Mouse (Mus musculus) leukemia stem cell, adult 10-12 weeks (primary cell): ENCODE measurements around the gene Tln1. TPM values are rescaled to one million over a fixed set of nuclear protein-coding genes. Genes with fewer than 3 reads are reported as not detected.

ENCODE experiments used
- polyA plus RNA-seq: library from polyadenylated mRNA; stranded (reverse); fragments of >175 nt; gene quantifications from 2 replicates; pipeline ENCODE4 v1.2.3, GENCODE M21; 2012; ENCODE audit warnings: low replicate concordance

Gene Tln1
- 171 and 216 TPM in 2 replicates for polyA plus RNA-seq

DNA sequence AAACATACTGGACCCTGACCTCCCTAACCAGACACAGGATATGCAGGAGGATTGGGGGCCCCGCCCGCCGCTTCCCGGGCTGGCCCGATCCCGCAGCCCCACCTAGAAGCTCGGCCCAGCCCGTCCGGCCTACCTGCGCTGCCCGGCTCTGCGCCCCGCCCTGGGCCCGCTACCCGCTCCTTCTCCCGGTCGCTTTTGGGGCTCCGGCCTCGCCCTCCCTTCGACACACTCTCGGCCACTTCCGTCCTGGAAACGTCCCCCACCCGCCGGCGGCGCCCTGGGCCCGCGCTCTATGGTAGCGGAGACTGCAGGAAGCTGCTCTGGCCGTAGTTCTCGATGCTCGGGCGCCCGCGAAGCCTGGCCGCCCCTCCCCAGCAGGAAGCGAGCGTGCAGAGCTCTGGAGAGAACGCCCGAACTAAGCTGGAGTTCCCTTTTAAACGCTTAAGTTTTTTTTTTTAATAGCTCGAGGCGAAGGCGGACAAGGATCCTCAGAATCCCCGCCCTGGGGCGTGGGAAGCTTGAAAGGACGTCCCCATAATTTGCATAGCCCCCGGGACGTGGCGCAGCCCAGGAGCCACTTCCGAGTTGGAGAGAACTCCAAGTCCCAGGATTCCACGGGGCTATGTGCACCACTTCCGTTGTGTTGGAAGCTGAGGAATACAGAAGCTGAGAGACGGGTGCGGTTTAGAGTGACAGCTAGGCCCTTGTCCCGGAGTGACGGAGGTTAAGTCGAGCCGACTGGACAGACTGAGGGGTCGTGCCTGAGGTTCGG is at the start of gene Tln1, which contains the start of gene Creb3:
TSS of gene Tln1 (minus strand) at position 695 of the 772 bp plus-strand sequence.
TSS of gene Creb3 (plus strand) at position 336 of the 772 bp plus-strand sequence.

DNA sequence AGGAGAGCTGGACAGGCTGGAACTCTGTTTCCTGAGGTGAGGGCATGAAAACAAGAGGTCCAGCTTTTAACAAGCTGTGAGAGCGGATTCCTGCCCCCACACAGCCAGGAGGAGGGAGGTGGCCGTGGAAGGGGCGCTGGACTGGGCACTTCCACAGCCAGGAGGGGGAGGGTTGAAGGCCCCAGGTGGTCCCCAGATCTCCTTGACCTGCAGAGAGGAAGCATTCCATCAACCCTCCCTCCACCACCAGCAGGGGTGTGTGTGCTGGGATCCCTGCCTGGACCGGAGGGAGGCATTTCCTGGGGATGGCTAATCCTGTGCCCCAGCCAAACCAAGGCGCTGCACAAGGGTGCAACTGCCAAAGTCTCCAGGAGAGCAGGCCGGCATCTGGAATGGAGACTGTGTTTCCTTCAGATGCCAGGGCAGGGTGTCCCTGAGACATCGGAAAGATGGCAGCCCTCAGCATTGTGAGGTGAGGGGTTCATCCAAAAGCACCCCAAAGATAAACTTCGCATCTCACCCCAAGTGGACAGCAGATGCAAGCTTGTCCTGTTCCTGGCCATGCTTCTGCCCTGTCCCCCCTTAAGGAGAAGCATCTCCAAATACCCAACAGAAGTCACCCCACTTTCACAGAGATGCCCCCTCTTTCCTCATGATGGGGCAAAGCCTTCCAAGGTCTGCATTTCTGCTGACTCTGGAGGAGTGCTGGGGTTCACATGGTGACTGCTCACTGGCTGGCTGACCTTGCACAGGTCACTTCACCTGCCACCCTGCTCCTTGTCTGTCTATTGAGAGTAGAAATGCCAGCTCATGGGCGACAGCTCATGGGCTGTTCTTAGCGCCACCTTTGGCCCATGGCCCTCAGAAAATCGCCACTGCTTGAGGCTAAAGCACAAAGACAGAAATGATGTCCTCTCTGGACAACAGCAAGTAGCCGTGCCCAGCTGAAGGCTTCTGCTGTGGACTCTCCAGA is 22.2 kb upstream of the Tln1 start, which contains the start of gene Msmp:
TSS of gene Msmp (minus strand) at position 51 of the 973 bp plus-strand sequence.

DNA sequence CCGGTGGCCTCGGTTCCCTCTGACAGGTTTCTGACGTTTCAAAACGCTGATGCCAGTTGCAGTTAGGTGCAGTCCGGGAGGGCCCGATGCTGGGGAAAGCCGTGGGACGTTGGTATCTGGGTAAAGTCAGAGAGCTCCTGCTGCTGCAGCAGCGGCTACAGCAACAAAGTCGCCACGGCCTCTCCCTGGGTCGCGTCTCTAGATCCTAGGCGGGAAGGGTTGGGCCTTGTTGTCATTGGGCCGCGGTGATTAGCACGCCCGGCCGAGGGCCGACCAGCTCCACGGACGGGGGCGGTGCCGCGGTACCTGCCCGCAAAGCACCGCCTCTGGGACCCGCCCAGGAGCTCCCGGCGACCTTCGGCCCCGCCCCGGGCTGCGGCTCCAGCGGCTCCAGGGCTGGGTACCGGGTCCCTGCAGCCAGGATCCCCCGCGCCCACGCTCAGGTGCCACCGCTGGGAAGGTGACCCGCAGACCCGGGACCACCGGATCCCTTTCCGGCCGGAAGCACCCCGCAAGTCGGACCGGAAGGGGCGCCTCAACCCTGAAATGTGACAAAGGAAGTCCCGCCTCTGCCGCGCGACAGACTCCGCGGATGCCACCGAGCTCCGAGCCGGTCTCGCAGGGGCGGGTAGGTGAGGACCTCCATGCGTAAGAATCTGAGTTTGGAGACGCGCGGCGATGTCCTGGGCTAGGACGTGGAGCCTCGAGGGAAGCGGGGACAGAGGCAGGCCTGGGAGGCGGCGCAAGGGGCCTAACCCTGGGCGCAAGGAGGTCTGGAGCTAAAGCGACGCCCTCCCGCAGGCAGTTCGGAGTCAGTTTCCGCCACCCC is 16.1 kb upstream of the Tln1 start, which contains the start of the genes Rgp1 and Gba2:
TSS of gene Rgp1 (plus strand) at position 340 of the 829 bp plus-strand sequence.
TSS of gene Gba2 (minus strand) at position 498 of the 829 bp plus-strand sequence.

DNA sequence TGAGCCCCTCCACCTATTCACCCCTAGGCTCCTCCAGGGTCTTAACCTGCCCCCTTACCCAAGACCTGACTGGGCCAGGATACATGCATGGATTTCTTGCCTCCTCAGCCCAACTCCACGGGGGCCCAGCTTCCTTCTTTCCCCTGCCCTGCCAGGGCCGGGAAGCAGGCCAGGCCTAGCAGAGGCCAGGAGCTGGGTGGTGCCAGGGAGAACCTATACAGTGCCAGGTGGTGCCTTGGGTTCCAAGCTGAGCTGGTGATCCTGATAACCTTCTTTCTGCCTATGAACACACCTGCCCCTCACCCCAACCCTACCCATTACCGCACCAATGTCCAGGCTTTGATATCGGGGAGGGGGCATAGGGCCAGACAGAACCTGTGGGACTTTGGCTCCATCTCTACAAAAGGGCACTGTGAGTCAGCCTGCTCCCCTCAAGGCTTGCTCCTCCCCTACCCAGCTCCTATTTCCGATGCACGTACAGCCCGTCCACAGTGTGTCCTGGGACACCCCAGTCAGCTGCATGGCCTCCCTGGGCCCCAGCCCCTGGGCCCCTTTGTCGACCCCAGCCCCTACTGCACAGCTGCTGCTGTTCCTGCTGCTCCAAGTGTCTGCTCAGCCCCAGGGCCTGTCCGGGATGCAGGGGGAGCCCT is 55.8 kb downstream of the Tln1 start, which contains the start of gene Car9:
TSS of gene Car9 (plus strand) at position 431 of the 650 bp plus-strand sequence.

DNA sequence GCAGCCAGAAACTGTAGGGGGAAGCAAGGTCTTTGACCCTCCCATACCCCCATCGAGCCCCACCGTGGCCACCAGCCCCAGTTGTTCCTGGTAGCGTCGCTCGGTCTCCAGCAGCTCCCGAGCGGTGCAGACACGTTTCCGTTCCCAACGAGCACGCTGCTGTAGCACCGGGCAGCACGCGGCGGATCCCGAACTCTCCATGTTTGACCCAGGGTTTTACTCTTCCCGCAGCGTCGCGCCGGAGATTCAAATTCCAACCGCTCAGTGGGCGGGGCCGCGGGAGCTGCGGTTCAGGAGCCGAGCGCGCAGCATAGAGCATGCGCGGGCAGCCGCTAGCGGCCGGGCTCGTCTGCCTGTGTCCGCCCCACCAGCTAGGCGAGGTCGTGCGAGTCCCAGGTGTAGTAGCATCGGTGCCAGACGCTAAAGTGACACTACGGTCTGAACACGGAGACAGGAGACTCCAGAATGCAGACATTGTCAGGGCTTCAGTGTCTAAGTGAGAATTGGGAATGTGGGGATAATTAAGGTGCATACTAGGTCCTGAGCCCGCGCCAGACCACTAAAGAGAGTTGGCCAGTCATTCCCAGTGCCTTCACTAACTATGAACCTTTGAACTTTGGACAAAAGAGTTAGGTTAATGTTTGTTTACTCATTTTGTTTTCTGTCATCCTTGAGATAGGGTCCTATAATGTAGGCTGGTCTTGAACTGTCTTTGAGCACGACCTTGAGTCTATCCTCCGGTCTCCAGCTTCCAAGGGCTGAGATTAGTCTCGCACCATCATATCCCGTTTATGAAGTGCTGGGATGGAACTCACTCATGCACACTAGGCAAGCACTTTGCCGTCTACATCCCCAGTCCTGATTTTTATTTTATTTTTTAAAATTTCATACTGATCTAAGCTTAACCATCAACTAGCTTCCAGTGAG is 62.8 kb downstream of the Tln1 start, which contains the start of gene Arhgef39:
TSS of gene Arhgef39 (minus strand) at position 289 of the 927 bp plus-strand sequence.

DNA sequence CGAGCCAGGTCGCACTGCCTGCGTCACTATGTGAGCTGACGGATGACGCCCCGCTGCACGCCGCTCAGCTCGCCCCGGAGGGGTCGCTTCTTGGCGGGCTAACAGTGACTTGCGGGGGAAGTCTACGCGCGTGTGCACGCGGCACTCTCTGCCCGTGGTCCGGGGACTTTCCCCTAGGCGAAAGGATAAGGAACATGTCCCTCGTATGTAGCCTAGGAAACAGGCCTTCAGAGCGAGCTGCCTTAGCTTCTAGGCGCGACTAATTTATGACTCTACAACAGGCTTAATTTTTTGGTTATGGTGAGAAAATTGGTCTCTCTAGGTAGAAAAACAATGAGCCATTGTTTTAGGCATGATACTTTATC is 69.7 kb downstream of the Tln1 start, which contains the start of gene Ccdc107:
TSS of gene Ccdc107 (plus strand) at position 80 of the 365 bp plus-strand sequence.

DNA sequence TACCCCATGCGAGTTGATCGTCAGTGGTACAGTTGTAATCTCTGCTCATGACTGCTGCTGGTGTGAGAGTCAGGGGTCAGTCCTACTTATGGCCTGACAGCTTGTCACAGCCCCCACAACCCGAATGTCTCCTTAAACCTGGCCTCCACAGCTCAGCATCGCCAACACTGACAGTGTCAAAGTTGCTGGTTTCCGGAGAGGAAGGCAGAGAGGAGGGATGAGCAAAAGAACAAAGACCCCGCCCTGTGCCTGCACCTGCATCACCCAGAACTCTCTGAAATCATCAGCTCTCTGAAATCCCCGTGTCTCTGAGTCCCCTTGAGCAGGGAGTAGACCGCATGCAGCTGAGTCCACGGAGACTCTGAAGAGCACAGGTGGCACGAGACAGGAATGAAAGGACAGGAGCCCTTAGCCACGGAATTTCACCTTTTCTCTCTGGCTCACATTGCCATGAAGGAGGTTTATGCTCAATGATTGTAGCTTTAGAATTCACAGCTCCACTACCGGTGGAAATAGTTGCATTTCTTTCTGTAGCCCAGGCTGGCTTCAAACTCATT is 78.9 kb downstream of the Tln1 start, which contains the start of gene Sit1:
TSS of gene Sit1 (minus strand) at position 200 of the 557 bp plus-strand sequence.

Other genes with a start within 250 kb of the Tln1 start
- gene Rusc2, start 180.7 kb downstream of the Tln1 start, polyA plus RNA-seq: 4.6 and 5.8 TPM in 2 replicates
- not detected in 2 replicates for gene Fam166b, start 133.6 kb downstream of the Tln1 start, polyA plus RNA-seq
- gene Tesk1, start 120.8 kb downstream of the Tln1 start, polyA plus RNA-seq: 61.5 and 66.9 TPM in 2 replicates
- 13.1 and 30.5 TPM in 2 replicates for gene Cd72, start 108.1 kb downstream of the Tln1 start, polyA plus RNA-seq
- gene Sit1, start 79.0 kb downstream of the Tln1 start, polyA plus RNA-seq: 2.5 and 7.0 TPM in 2 replicates
- gene Ccdc107, start 69.8 kb downstream of the Tln1 start, polyA plus RNA-seq: 57.3 and 118 TPM in 2 replicates
- gene Arhgef39, start 63.0 kb downstream of the Tln1 start, polyA plus RNA-seq: 10.8 and 15.0 TPM in 2 replicates
- 0.71 TPM in 1 of 2 replicates, not detected in the other for gene Car9, start 55.7 kb downstream of the Tln1 start, polyA plus RNA-seq
- 1.2 and 2.0 TPM in 2 replicates for gene Tpm2, start 38.9 kb downstream of the Tln1 start, polyA plus RNA-seq
- gene Creb3, start 359 bp downstream of the Tln1 start, polyA plus RNA-seq: 2.3 and 2.7 TPM in 2 replicates
- 10.0 and 92.3 TPM in 2 replicates for gene Rgp1, start 16.0 kb upstream of the Tln1 start, polyA plus RNA-seq
- gene Gba2, start 16.2 kb upstream of the Tln1 start, polyA plus RNA-seq: 5.8 and 15.7 TPM in 2 replicates
- gene Msmp, start 21.8 kb upstream of the Tln1 start, polyA plus RNA-seq: not detected in 2 replicates
- gene Npr2, start 69.2 kb upstream of the Tln1 start, polyA plus RNA-seq: 0.08 and 0.18 TPM in 2 replicates
- gene Spag8, start 90.9 kb upstream of the Tln1 start, polyA plus RNA-seq: not detected in 2 replicates
- gene Hint2, start 93.8 kb upstream of the Tln1 start, polyA plus RNA-seq: 13.6 and 20.8 TPM in 2 replicates
- 0.60 and 1.3 TPM in 2 replicates for gene Tmem8b, start 106.3 kb upstream of the Tln1 start, polyA plus RNA-seq
- gene Fam221b, start 106.5 kb upstream of the Tln1 start, polyA plus RNA-seq: not detected in 2 replicates
- gene Olfr70, start 138.1 kb upstream of the Tln1 start, polyA plus RNA-seq: not detected in 2 replicates
- 0.15 TPM in 1 of 2 replicates, not detected in the other for gene Olfr71, start 147.6 kb upstream of the Tln1 start, polyA plus RNA-seq
- gene Hrct1, start 164.5 kb upstream of the Tln1 start, polyA plus RNA-seq: 0.11 TPM in 1 of 2 replicates, not detected in the other
- gene Spaar, start 167.3 kb upstream of the Tln1 start, polyA plus RNA-seq: 0.03 TPM in 1 of 2 replicates, not detected in the other
- not detected in 2 replicates for gene Olfr159, start 208.3 kb upstream of the Tln1 start, polyA plus RNA-seq